Mouse (Mus musculus): Measurements from ENCODE around the gene Gse1.

GRCm38 (mm10) chr8:120478754-120479153, 250.5 kb downstream of the Gse1 start:
- TF ChIP-seq CTCF (conservative IDR thresholded peaks at IDR 0.05; ENCODE audit: low read length) (no peak), POU5F1 (IDR thresholded peaks at IDR 0.05; ENCODE audit: borderline replicate concordance, low read length) (no peak), NANOG (IDR thresholded peaks at IDR 0.05; ENCODE audit: borderline replicate concordance, low read length) (no peak)

Measured in E14TG2a.4 (cell line).